Mouse (Mus musculus): Measurements from ENCODE around the gene Gm15127.
"Not testable (repeated sequence)": the region's sequence is repeated elsewhere in the genome, so short reads cannot be mapped to it uniquely, and the experiment has no call there.

The Gm15127 gene

GRCm38 (mm10) chrX:148663298-148663697 is at the start of gene Gm15127:
Gm15127 (plus strand) TSS chrX:148663598.
- DNase-seq, result not testable (repeated sequence)

- DNase-seq, result not testable (repeated sequence)
These were observed 48.3 kb upstream of the Gm15127 start, which contains the start of gene Gm8334 for GRCm38 (mm10) chrX:148615053-148615452. Gm8334 (minus strand) TSS chrX:148615153.

- DNase-seq, result not testable (repeated sequence)
These were observed 12.9 kb downstream of the Gm15127 start for GRCm38 (mm10) chrX:148676290-148676689.
